Mouse (Mus musculus) intestine, embryonic 14.5 days (tissue): ENCODE results near the gene Brat1. TPM values are rescaled to one million over a fixed set of nuclear protein-coding genes. Genes with fewer than 3 reads are reported as not detected.

Source experiments
- ATAC-seq: fragments of 200-750 bp; cut with Nextera tagmentation; replicated peaks from 2 replicates; pipeline ENCODE4 v1.8.0; 2017; ENCODE audit warnings: low read depth, moderate number of reproducible peaks, moderate TSS enrichment, moderate library complexity; ENCODE audit not compliant: low FRiP score, low TSS enrichment
- DNase-seq: peaks from one replicate; pipeline ENCODE4 v3.0.0-alpha.2; 2018; ENCODE audit warnings: low spot score
- H3K27ac ChIP-seq: fragments of 300-500 bp; sonication (generic); 2 replicates; pipeline ENCODE4 v1.5.1; 2014; ENCODE audit warnings: low read depth, mild to moderate bottlenecking, control low read depth
- H3K27me3 ChIP-seq: fragments of 300-500 bp; sonication (generic); replicated peaks from 2 replicates; pipeline ENCODE4 v1.6.1; 2014; ENCODE audit warnings: low read length, control low read depth; ENCODE audit not compliant: control insufficient read depth, insufficient read depth
- H3K36me3 ChIP-seq: fragments of 300-500 bp; sonication (generic); 2 replicates; pipeline ENCODE4 v1.6.1; 2014; ENCODE audit warnings: low read length, control low read depth; ENCODE audit not compliant: control insufficient read depth, insufficient read depth
- H3K4me1 ChIP-seq: fragments of 300-500 bp; sonication (generic); replicated peaks from 2 replicates; pipeline ENCODE4 v1.6.1; 2014; ENCODE audit warnings: low read length, control low read depth, mixed read lengths; ENCODE audit not compliant: control insufficient read depth, insufficient read depth
- H3K4me2 ChIP-seq: fragments of 300-500 bp; sonication (generic); 2 replicates; pipeline ENCODE4 v1.6.1; 2014; ENCODE audit warnings: low read length
- H3K4me3 ChIP-seq: fragments of 300-500 bp; sonication (generic); 2 replicates; pipeline ENCODE4 v1.5.1; 2014; ENCODE audit warnings: low read depth, low read length, control low read depth, mixed read lengths
- H3K9ac ChIP-seq: fragments of 300-500 bp; sonication (generic); 2 replicates; pipeline ENCODE4 v1.6.1; 2014; ENCODE audit warnings: mild to moderate bottlenecking, low read length
- H3K9me3 ChIP-seq: fragments of 300-500 bp; sonication (generic); 2 replicates; pipeline ENCODE4 v1.6.1; 2016; ENCODE audit warnings: low read length, control low read depth; ENCODE audit not compliant: control insufficient read depth
- WGBS: fragments of 180-500 bp; shearing (Covaris S2); extraction: QIAGEN DNeasy Blood & Tissue Kit; methylation state at CpG from one replicate; pipeline ENCODE4 v1.1.7; 2014; 5-methylcytosine and 5-hydroxymethylcytosine counted together
- polyA plus RNA-seq: library from polyadenylated mRNA; unstranded; fragments of >200 nt; fragmentation: Nextera tagmentation; extraction: Ambion mirVana; gene quantifications from 2 replicates; pipeline ENCODE4 v1.2.1, GENCODE M21; 2014

Brat1 gene
- polyA plus RNA-seq, 1 experiment from 2014 or later = 15.9 TPM

- Histone ChIP-seq H3K36me3 (peaks cover 39% of the 10 kb centered on the region), H3K27me3 (no peaks in the 10 kb centered on the region), H3K27ac (no peak overlapping the region), H3K4me2 (no peak overlapping the region), H3K9me3 (no peaks in the 10 kb centered on the region), H3K4me1 (no peaks in the 10 kb centered on the region), H3K9ac (no peak overlapping the region), H3K4me3 (no peak overlapping the region)
- ATAC-seq = no peak
- DNase-seq = peak; percentile 75
- 61% methylated on average over 16 of the region's 16 CpGs for WGBS
Measured at GRCm38 (mm10) chr5:140684343-140685148, 20.3 kb upstream of the Brat1 start.

- 67% methylated on average over 3 of the region's 3 CpGs for WGBS
- Histone ChIP-seq H3K9me3 (no peaks in the 10 kb centered on the region), H3K4me1 (no peaks in the 10 kb centered on the region), H3K27me3 (no peaks in the 10 kb centered on the region), H3K4me2 (no peak overlapping the region), H3K36me3 (peaks cover 66% of the 10 kb centered on the region), H3K9ac (no peak overlapping the region), H3K27ac (no peak overlapping the region), H3K4me3 (no peak overlapping the region)
- ATAC-seq (no peak), DNase-seq (no peak)
Measured at GRCm38 (mm10) chr5:140688434-140688833, 16.4 kb upstream of the Brat1 start.

GRCm38 (mm10) chr5:140695987-140696386 lies 8.8 kb upstream of the Brat1 start:
- 83% methylated on average over 7 of the region's 7 CpGs for WGBS
- ATAC-seq (no peak), DNase-seq (no peak)
- Histone ChIP-seq H3K4me2 (no peak overlapping the region), H3K4me3 (no peak overlapping the region), H3K9ac (no peak overlapping the region), H3K9me3 (no peaks in the 10 kb centered on the region), H3K36me3 (peaks cover 53% of the 10 kb centered on the region), H3K4me1 (peaks cover 6% of the 10 kb centered on the region), H3K27me3 (no peaks in the 10 kb centered on the region), H3K27ac (no peak overlapping the region)

GRCm38 (mm10) chr5:140699776-140700175 lies 5.0 kb upstream of the Brat1 start:
- no peak overlapping the region for H3K9ac ChIP-seq
- H3K4me2 ChIP-seq = no peak overlapping the region
- H3K27ac ChIP-seq = no peak overlapping the region
- no peak overlapping the region for H3K4me3 ChIP-seq
- ATAC-seq (no peak), DNase-seq (no peak)
- peaks cover 23% of the 10 kb centered on the region for H3K4me1 ChIP-seq
- no peaks in the 10 kb centered on the region for H3K9me3 ChIP-seq
- 83% methylated on average over 9 of the region's 9 CpGs for WGBS
- H3K36me3 ChIP-seq = peaks cover 25% of the 10 kb centered on the region
- no peaks in the 10 kb centered on the region for H3K27me3 ChIP-seq

DNA sequence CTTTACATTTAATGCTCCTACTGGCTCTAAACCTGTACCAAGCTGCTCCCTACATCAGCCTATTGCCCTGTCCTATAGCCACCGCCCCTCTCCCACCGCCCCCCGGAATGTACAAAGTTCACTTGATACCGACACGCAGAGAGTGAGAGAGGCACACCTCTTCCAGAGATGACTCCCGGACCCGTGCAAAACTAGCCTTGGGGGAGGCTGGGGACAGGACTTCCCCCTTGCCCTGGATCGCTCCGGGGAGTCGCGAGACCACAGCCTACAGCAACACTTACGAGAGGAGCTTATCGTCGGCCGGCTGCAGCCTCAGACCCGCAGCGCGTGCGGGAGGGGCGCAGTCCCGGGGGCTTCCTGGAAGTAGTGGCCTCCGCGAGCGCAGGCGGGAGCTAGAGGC lies 3.1 kb upstream of the Brat1 start:
- peak overlapping the region; percentile 88 for H3K9ac ChIP-seq
- DNase-seq (no peak), ATAC-seq (peak; percentile 54)
- peak overlapping the region; percentile 84 for H3K27ac ChIP-seq
- WGBS = 0% methylated on average over 25 of the region's 25 CpGs
- no peaks in the 10 kb centered on the region for H3K27me3 ChIP-seq
- H3K4me3 ChIP-seq = peak overlapping the region; percentile 90
- H3K4me2 ChIP-seq = peak overlapping the region; percentile 77
- H3K36me3 ChIP-seq = peaks cover 13% of the 10 kb centered on the region
- H3K4me1 ChIP-seq = peaks cover 33% of the 10 kb centered on the region
- no peaks in the 10 kb centered on the region for H3K9me3 ChIP-seq

DNA sequence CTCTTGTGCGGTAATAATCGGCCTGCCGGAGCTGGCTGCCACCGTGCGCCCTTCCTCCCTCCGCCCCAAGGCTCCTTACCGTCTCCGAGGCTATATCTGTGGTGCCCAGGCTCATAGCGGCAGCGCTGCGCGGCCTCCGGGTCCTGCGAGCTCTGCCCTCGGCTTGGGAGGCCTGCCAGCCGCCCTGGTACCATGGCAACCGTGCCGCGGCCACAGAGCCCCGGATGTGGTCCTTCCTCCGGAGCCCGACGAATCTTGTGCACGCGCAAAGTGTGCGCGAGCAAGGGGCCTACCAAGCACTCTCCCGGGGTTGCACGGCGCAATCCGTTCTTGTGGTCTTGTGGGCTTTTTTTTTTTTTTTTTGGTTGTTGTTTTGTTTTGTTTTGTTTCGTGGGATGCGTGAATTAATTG lies 2.7 kb upstream of the Brat1 start, which contains the start of gene Iqce:
TSS of gene Iqce (minus strand) at position 276 of the 411 bp plus-strand sequence.
- H3K36me3 ChIP-seq = peaks cover 11% of the 10 kb centered on the region
- ATAC-seq (peak; percentile 45), DNase-seq (peak; percentile 96)
- H3K9me3 ChIP-seq = no peaks in the 10 kb centered on the region
- peak within 1 kb of the TSS; percentile 90 for H3K4me3 ChIP-seq
- WGBS = under 1% methylated on average over 33 of the region's 33 CpGs
- no peaks in the 10 kb centered on the region for H3K27me3 ChIP-seq
- H3K4me2 ChIP-seq = peak within 1 kb of the TSS; percentile 77
- peak within 1 kb of the TSS; percentile 84 for H3K27ac ChIP-seq
- peak within 1 kb of the TSS; percentile 88 for H3K9ac ChIP-seq
- peaks cover 33% of the 10 kb centered on the region for H3K4me1 ChIP-seq

- Histone ChIP-seq H3K9me3 (no peaks in the 10 kb centered on the region), H3K4me1 (peaks cover 33% of the 10 kb centered on the region), H3K27me3 (no peaks in the 10 kb centered on the region), H3K4me2 (peak overlapping the region; percentile 77), H3K27ac (peak overlapping the region; percentile 84), H3K36me3 (peaks cover 11% of the 10 kb centered on the region), H3K4me3 (peak overlapping the region; percentile 90), H3K9ac (peak overlapping the region; percentile 88)
- ATAC-seq = no peak
- WGBS = 61% methylated on average over 19 of the region's 19 CpGs
- DNase-seq = no peak
Measured at GRCm38 (mm10) chr5:140702618-140703175, 2.1 kb upstream of the Brat1 start.

- Histone ChIP-seq H3K9ac (no peak overlapping the region; the same call in 1 of the 2 replicates), H3K36me3 (peaks cover 11% of the 10 kb centered on the region), H3K27ac (peak overlapping the region; percentile 92), H3K4me2 (peak overlapping the region; percentile 37), H3K4me3 (peak overlapping the region; percentile 60), H3K4me1 (peaks cover 33% of the 10 kb centered on the region), H3K27me3 (no peaks in the 10 kb centered on the region), H3K9me3 (no peaks in the 10 kb centered on the region)
- no peak for ATAC-seq
- WGBS = 33% methylated on average over 17 of the region's 17 CpGs
- no peak for DNase-seq
Measured at GRCm38 (mm10) chr5:140703480-140704377, 1.1 kb upstream of the Brat1 start.
